Mouse (Mus musculus) stomach, embryonic 14.5 days (tissue): ENCODE data around the gene Csrp1. TPM values are rescaled to one million over a fixed set of nuclear protein-coding genes. Genes with fewer than 3 reads are reported as not detected.
A peak's percentile ranks its signal among the peaks of the same experiment; 100 is the strongest.

Experiments used
- ATAC-seq: fragments of 200-750 bp; cut with Nextera tagmentation; 2 replicates; pipeline ENCODE4 v1.8.0; 2017; ENCODE audit warnings: low read depth, moderate TSS enrichment; ENCODE audit not compliant: insufficient number of reproducible peaks, insufficient read depth, low FRiP score
- H3K27ac ChIP-seq: fragments of 300-500 bp; sonication (generic); 2 replicates; pipeline ENCODE4 v1.5.1; 2014; ENCODE audit warnings: mild to moderate bottlenecking, low read length, moderate library complexity, mixed read lengths
- H3K27me3 ChIP-seq: fragments of 300-500 bp; sonication (generic); 2 replicates; pipeline ENCODE4 v1.6.1; 2014; ENCODE audit warnings: low read length, control low read depth, mixed read lengths; ENCODE audit not compliant: control insufficient read depth, insufficient read depth
- H3K36me3 ChIP-seq: fragments of 300-500 bp; sonication (generic); 2 replicates; pipeline ENCODE4 v1.6.1; 2014; ENCODE audit warnings: mild to moderate bottlenecking, control low read depth, low read length, moderate library complexity, mixed read lengths; ENCODE audit not compliant: control insufficient read depth, insufficient read depth
- H3K4me1 ChIP-seq: fragments of 300-500 bp; sonication (generic); 2 replicates; pipeline ENCODE4 v1.6.1; 2014; ENCODE audit warnings: low read length, control low read depth, mixed read lengths; ENCODE audit not compliant: control insufficient read depth, insufficient read depth
- H3K4me2 ChIP-seq: fragments of 300-500 bp; sonication (generic); replicated peaks from 2 replicates; pipeline ENCODE4 v1.6.1; 2014; ENCODE audit warnings: low read depth, low read length, control low read depth
- H3K4me3 ChIP-seq: fragments of 300-500 bp; sonication (generic); 2 replicates; pipeline ENCODE4 v1.5.1; 2014; ENCODE audit warnings: low read depth, low read length, control low read depth
- H3K9ac ChIP-seq: fragments of 300-500 bp; sonication (generic); replicated peaks from 2 replicates; pipeline ENCODE4 v1.6.1; 2014; ENCODE audit warnings: low read depth, mild to moderate bottlenecking, control low read depth, low read length, moderate library complexity, mixed read lengths
- H3K9me3 ChIP-seq: fragments of 300-500 bp; sonication (generic); 2 replicates; pipeline ENCODE4 v1.6.1; 2016; ENCODE audit warnings: low read depth, low read length, control low read depth; ENCODE audit not compliant: control insufficient read depth
- WGBS: fragments of 180-500 bp; shearing (Covaris S2); extraction: QIAGEN DNeasy Blood & Tissue Kit; methylation state at CpG from one replicate; pipeline ENCODE4 v1.1.7; 2014; 5-methylcytosine and 5-hydroxymethylcytosine counted together
- polyA plus RNA-seq: library from polyadenylated mRNA; unstranded; fragments of >200 nt; fragmentation: Nextera tagmentation; extraction: Ambion mirVana; gene quantifications from 2 replicates; pipeline ENCODE4 v1.2.1, GENCODE M21; 2014

Gene Csrp1
- polyA plus RNA-seq, 1 experiment from 2014 or later: 232 TPM

GRCm38 (mm10) chr1:135752737-135753348 lies 33.0 kb downstream of the Csrp1 start:
- Histone ChIP-seq H3K27ac (peak overlapping the region; percentile 29; the same call in 1 of the 2 replicates), H3K4me1 (no peaks in the 10 kb centered on the region), H3K4me2 (no peak overlapping the region), H3K27me3 (no peaks in the 10 kb centered on the region), H3K36me3 (peaks cover 17% of the 10 kb centered on the region), H3K4me3 (no peak overlapping the region), H3K9me3 (no peaks in the 10 kb centered on the region), H3K9ac (no peak overlapping the region)
- 12% methylated on average over 10 of the region's 10 CpGs for WGBS
- peak; percentile 96 for ATAC-seq

GRCm38 (mm10) chr1:135755287-135755686 lies 35.4 kb downstream of the Csrp1 start:
- Histone ChIP-seq H3K27ac (no peak overlapping the region), H3K4me2 (no peak overlapping the region), H3K27me3 (no peaks in the 10 kb centered on the region), H3K9me3 (no peaks in the 10 kb centered on the region), H3K9ac (no peak overlapping the region), H3K4me3 (no peak overlapping the region), H3K4me1 (no peaks in the 10 kb centered on the region), H3K36me3 (peaks cover 7% of the 10 kb centered on the region)
- no peak for ATAC-seq
- WGBS: 62% methylated on average over 9 of the region's 9 CpGs

- no peak for ATAC-seq
- WGBS: 75% methylated on average over 3 of the region's 3 CpGs
- Histone ChIP-seq H3K4me2 (no peak overlapping the region), H3K4me1 (no peaks in the 10 kb centered on the region), H3K27ac (no peak overlapping the region), H3K36me3 (peaks cover 4% of the 10 kb centered on the region), H3K4me3 (no peak overlapping the region), H3K9ac (no peak overlapping the region), H3K9me3 (no peaks in the 10 kb centered on the region), H3K27me3 (no peaks in the 10 kb centered on the region)
These were observed 36.1 kb downstream of the Csrp1 start for GRCm38 (mm10) chr1:135755913-135756312.

- Histone ChIP-seq H3K27ac (no peak overlapping the region), H3K9ac (no peak overlapping the region), H3K4me3 (no peak overlapping the region), H3K27me3 (no peaks in the 10 kb centered on the region), H3K4me1 (no peaks in the 10 kb centered on the region), H3K4me2 (no peak overlapping the region), H3K9me3 (no peaks in the 10 kb centered on the region), H3K36me3 (no peaks in the 10 kb centered on the region; the same call in 1 of the 2 replicates)
- 73% methylated on average over 8 of the region's 8 CpGs for WGBS
- no peak for ATAC-seq
These were observed 37.4 kb downstream of the Csrp1 start for GRCm38 (mm10) chr1:135757287-135757686.

GRCm38 (mm10) chr1:135759685-135760084 lies 39.8 kb downstream of the Csrp1 start:
- no peaks in the 10 kb centered on the region for H3K27me3 ChIP-seq
- WGBS: 73% methylated on average over 4 of the region's 4 CpGs
- H3K9me3 ChIP-seq: no peaks in the 10 kb centered on the region
- H3K4me2 ChIP-seq: no peak overlapping the region
- H3K4me3 ChIP-seq: no peak overlapping the region
- no peaks in the 10 kb centered on the region for H3K36me3 ChIP-seq
- ATAC-seq: no peak
- H3K9ac ChIP-seq: no peak overlapping the region
- peaks cover 3% of the 10 kb centered on the region; the same call in 1 of the 2 replicates for H3K4me1 ChIP-seq
- no peak overlapping the region; the same call in 1 of the 2 replicates for H3K27ac ChIP-seq

GRCm38 (mm10) chr1:135760216-135760615 lies 40.4 kb downstream of the Csrp1 start:
- Histone ChIP-seq H3K4me2 (no peak overlapping the region), H3K36me3 (no peaks in the 10 kb centered on the region), H3K9me3 (no peaks in the 10 kb centered on the region), H3K27ac (no peak overlapping the region; the same call in 1 of the 2 replicates), H3K9ac (no peak overlapping the region), H3K27me3 (no peaks in the 10 kb centered on the region), H3K4me1 (peaks cover 3% of the 10 kb centered on the region; the same call in 1 of the 2 replicates), H3K4me3 (no peak overlapping the region)
- ATAC-seq: no peak
- 54% methylated on average over 8 of the region's 8 CpGs for WGBS

- 90% methylated on average over 5 of the region's 5 CpGs for WGBS
- no peak overlapping the region for H3K27ac ChIP-seq
- H3K9me3 ChIP-seq: no peaks in the 10 kb centered on the region
- peaks cover 6% of the 10 kb centered on the region; the same call in 1 of the 2 replicates for H3K4me1 ChIP-seq
- no peak overlapping the region for H3K4me2 ChIP-seq
- no peak overlapping the region for H3K9ac ChIP-seq
- H3K4me3 ChIP-seq: no peak overlapping the region
- no peaks in the 10 kb centered on the region for H3K27me3 ChIP-seq
- no peaks in the 10 kb centered on the region for H3K36me3 ChIP-seq
- ATAC-seq: no peak
These were observed 41.9 kb downstream of the Csrp1 start for GRCm38 (mm10) chr1:135761728-135762127.

- peaks cover 4% of the 10 kb centered on the region; the same call in 1 of the 2 replicates for H3K36me3 ChIP-seq
- H3K4me1 ChIP-seq: peaks cover 20% of the 10 kb centered on the region; the same call in 1 of the 2 replicates
- no peak overlapping the region for H3K4me2 ChIP-seq
- H3K4me3 ChIP-seq: no peak overlapping the region
- 0 out of 2 replicates have a peak overlapping the region, but pooled peaks have one; percentile 1 for H3K27ac ChIP-seq
- 59% methylated on average over 9 of the region's 9 CpGs for WGBS
- no peaks in the 10 kb centered on the region for H3K9me3 ChIP-seq
- H3K9ac ChIP-seq: no peak overlapping the region
- no peaks in the 10 kb centered on the region for H3K27me3 ChIP-seq
- ATAC-seq: no peak
These were observed 43.8 kb downstream of the Csrp1 start for GRCm38 (mm10) chr1:135763503-135764205.
